Mouse (Mus musculus) brain, embryonic 14.5 days (tissue): ENCODE results near the gene Gm13691. TPM values are rescaled to one million over a fixed set of nuclear protein-coding genes. Genes with fewer than 3 reads are reported as not detected.
"Not testable (repeated sequence)": the region's sequence is repeated elsewhere in the genome, so short reads cannot be mapped to it uniquely, and the experiment has no call there.

Experiments used
- DNase-seq: peaks from one replicate; pipeline ENCODE4 v3.0.0-alpha.2; 2011; ENCODE audit warnings: low read depth
- CTCF ChIP-seq: fragments of 200-500 bp; IDR thresholded peaks from 2 replicates; pipeline ENCODE4 v1.5.1; 2012; ENCODE audit warnings: inconsistent platforms, mild to moderate bottlenecking, moderate library complexity, borderline replicate concordance; ENCODE audit not compliant: insufficient read depth, insufficient read length; ENCODE audit errors: extremely low read depth
- POLR2A ChIP-seq: fragments of 200-500 bp; IDR thresholded peaks from 2 replicates; pipeline ENCODE4 v1.6.1; 2012; ENCODE audit warnings: mild to moderate bottlenecking, inconsistent platforms, borderline replicate concordance; ENCODE audit not compliant: poor library complexity, insufficient read depth, insufficient read length, severe bottlenecking; ENCODE audit errors: extremely low read depth
- polyA plus RNA-seq: library from polyadenylated mRNA; depleted of rRNA; stranded (reverse); fragments of >200 nt; gene quantifications from 2 replicates; pipeline ENCODE4 v1.2.3, GENCODE M21; 2012; rRNA removed

The Gm13691 gene
- polyA plus RNA-seq, result not detected in 2 replicates

- not testable (repeated sequence) for DNase-seq
Measured at GRCm38 (mm10) chr2:83990253-83990652, at the start of gene Gm13691. Gm13691 (plus strand) TSS chr2:83990553.

GRCm38 (mm10) chr2:83940931-83941361 lies 49.4 kb upstream of the Gm13691 start, which contains the start of gene Zswim2:
Zswim2 (minus strand) TSS chr2:83941228.
- DNase-seq, result peak; percentile 95
- TF ChIP-seq POLR2A, result no peak
- peak; percentile 2; the same call in 1 of the 2 replicates for TF ChIP-seq CTCF

- DNase-seq, result no peak
- TF ChIP-seq POLR2A, result no peak
- TF ChIP-seq CTCF, result no peak
Measured at GRCm38 (mm10) chr2:83941378-83941777, 49.0 kb upstream of the Gm13691 start.

GRCm38 (mm10) chr2:83941792-83942191 lies 48.6 kb upstream of the Gm13691 start:
- TF ChIP-seq CTCF (no peak), POLR2A (no peak)
- no peak for DNase-seq

GRCm38 (mm10) chr2:83955393-83955792 lies 35.0 kb upstream of the Gm13691 start, which contains the start of gene Gm13698:
Gm13698 (plus strand) TSS chr2:83955693.
- DNase-seq, result not testable (repeated sequence)

- not testable (repeated sequence) for DNase-seq
Measured at GRCm38 (mm10) chr2:83961203-83961602, 29.1 kb upstream of the Gm13691 start, which contains the start of gene Gm13693. Gm13693 (plus strand) TSS chr2:83961503.

- not testable (repeated sequence) for DNase-seq
Measured at GRCm38 (mm10) chr2:83967013-83967412, 23.3 kb upstream of the Gm13691 start, which contains the start of gene Gm13695. Gm13695 (plus strand) TSS chr2:83967313.

GRCm38 (mm10) chr2:83972823-83973222 lies 17.5 kb upstream of the Gm13691 start, which contains the start of gene Gm13696:
Gm13696 (plus strand) TSS chr2:83973123.
- not testable (repeated sequence) for DNase-seq

- DNase-seq, result not testable (repeated sequence)
Measured at GRCm38 (mm10) chr2:83978633-83979032, 11.7 kb upstream of the Gm13691 start, which contains the start of gene Gm13694. Gm13694 (plus strand) TSS chr2:83978933.

GRCm38 (mm10) chr2:83984443-83984842 lies 5.9 kb upstream of the Gm13691 start, which contains the start of gene Gm13697:
Gm13697 (plus strand) TSS chr2:83984743.
- DNase-seq, result not testable (repeated sequence)

- DNase-seq, result not testable (repeated sequence)
Measured at GRCm38 (mm10) chr2:83993639-83994255, 3.4 kb downstream of the Gm13691 start.

- not testable (repeated sequence) for DNase-seq
Measured at GRCm38 (mm10) chr2:83994526-83994925, 4.2 kb downstream of the Gm13691 start.

- TF ChIP-seq POLR2A (no peak), CTCF (no peak)
- peak; percentile 67 for DNase-seq
Measured at GRCm38 (mm10) chr2:84008913-84009312, 18.6 kb downstream of the Gm13691 start.

GRCm38 (mm10) chr2:84009818-84010217 lies 19.5 kb downstream of the Gm13691 start:
- no peak for TF ChIP-seq POLR2A
- no peak for TF ChIP-seq CTCF
- no peak for DNase-seq
